Mouse (Mus musculus) G1E (cell line): Measurements from ENCODE around the gene Harbi1.

ENCODE experiments used
- CTCF ChIP-seq: IDR thresholded peaks from 2 replicates; pipeline ENCODE4 v1.5.1; 2012; ENCODE audit warnings: low read depth, low read length, inconsistent platforms, mixed read lengths
- GATA1 ChIP-seq: IDR thresholded peaks from 2 replicates; pipeline ENCODE4 v1.6.1; 2012; ENCODE audit warnings: borderline replicate concordance, low read length, inconsistent platforms, mixed read lengths

DNA sequence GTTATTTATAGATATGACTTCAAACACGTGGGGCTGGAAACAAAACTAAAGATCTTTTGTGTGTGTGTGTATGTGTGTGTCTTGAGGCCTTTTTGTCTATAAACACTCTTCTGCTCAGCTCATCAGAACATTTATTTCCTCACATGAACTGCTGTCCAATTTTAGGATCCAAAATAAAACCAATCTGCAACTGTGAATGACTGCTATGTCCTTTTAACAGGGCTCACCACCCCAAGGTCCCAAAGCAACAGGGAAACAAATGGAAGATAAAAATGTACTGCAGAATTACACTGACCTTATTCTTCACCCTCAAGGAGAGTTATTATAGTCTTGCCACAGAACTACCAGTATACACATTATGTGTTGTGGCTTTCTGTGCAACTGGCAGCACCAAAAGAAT lies 11.4 kb upstream of the Harbi1 start:
- TF ChIP-seq CTCF (no peak), GATA1 (no peak)
